Mouse (Mus musculus) MEL (cell line): Measurements from ENCODE around the gene Ube2j1. TPM values are rescaled to one million over a fixed set of nuclear protein-coding genes. Genes with fewer than 3 reads are reported as not detected.

Source experiments
- DNase-seq: peaks from one replicate; pipeline ENCODE4 v3.0.0; 2011; ENCODE audit warnings: low read depth, low spot score
- H3K27ac ChIP-seq: 2 replicates; pipeline ENCODE4 v1.5.1; 2012; ENCODE audit warnings: low read depth, mild to moderate bottlenecking, control low read depth, low read length, moderate library complexity; ENCODE audit not compliant: control insufficient read depth
- H3K27me3 ChIP-seq, 2 experiments: fragments of 150-350 bp in 1 of 2; sonication (generic) in 1 of 2; 2 replicates each; pipeline ENCODE4 v1.6.1; 2012; ENCODE audit warnings: low read length in 2 of 2, mild to moderate bottlenecking in 2 of 2, improper control_type of control experiment in 1 of 2, moderate library complexity in 1 of 2; ENCODE audit not compliant: insufficient read depth in 2 of 2, control insufficient read depth in 1 of 2
- H3K36me3 ChIP-seq, 2 experiments: 2 replicates each; pipeline ENCODE4 v1.6.1; 2012 to 2014; ENCODE audit warnings: low read length in 2 of 2, improper control_type of control experiment in 1 of 2, inconsistent platforms in 1 of 2, mild to moderate bottlenecking in 1 of 2; ENCODE audit not compliant: insufficient read depth in 2 of 2, control insufficient read depth in 1 of 2
- H3K4me1 ChIP-seq, 2 experiments: fragments of 150-350 bp in 1 of 2; sonication (generic) in 1 of 2; 2 replicates each; pipeline ENCODE4 v1.6.1; 2012; ENCODE audit warnings: low read length in 2 of 2, improper control_type of control experiment in 1 of 2, mild to moderate bottlenecking in 1 of 2; ENCODE audit not compliant: insufficient read depth in 2 of 2, control insufficient read depth in 1 of 2
- H3K4me3 ChIP-seq, 2 experiments: fragments of 150-350 bp in 1 of 2; sonication (generic) in 1 of 2; 2 replicates each; pipeline ENCODE4 v1.5.1; 2012; ENCODE audit warnings: low read depth in 2 of 2, low read length in 2 of 2, mild to moderate bottlenecking in 2 of 2, moderate library complexity in 2 of 2, control low read depth in 1 of 2, improper control_type of control experiment in 1 of 2; ENCODE audit not compliant: control insufficient read depth in 1 of 2, insufficient read depth in 1 of 2
- H3K79me2 ChIP-seq: 2 replicates; pipeline ENCODE4 v1.6.1; 2012; ENCODE audit warnings: mild to moderate bottlenecking, low read length, moderate library complexity; ENCODE audit not compliant: control insufficient read depth, poor library complexity, insufficient read depth
- H3K9ac ChIP-seq: 2 replicates; pipeline ENCODE4 v1.6.1; 2012; ENCODE audit warnings: low read depth, mild to moderate bottlenecking, control low read depth, low read length, moderate library complexity; ENCODE audit not compliant: control insufficient read depth, poor library complexity, severe bottlenecking
- H3K9me3 ChIP-seq: fragments of 150-350 bp; sonication (generic); replicated peaks from 2 replicates; pipeline ENCODE4 v1.6.1; 2012; ENCODE audit warnings: mild to moderate bottlenecking, low read length, improper control_type of control experiment, moderate library complexity; ENCODE audit not compliant: insufficient read depth
- BHLHE40 ChIP-seq: IDR thresholded peaks from 2 replicates; pipeline ENCODE4 v1.6.1; 2012; ENCODE audit warnings: low read depth, mild to moderate bottlenecking, inconsistent platforms, low read length, improper control_type of control experiment, borderline replicate concordance
- CHD2 ChIP-seq: IDR thresholded peaks from 2 replicates; pipeline ENCODE4 v1.6.1; 2011; ENCODE audit warnings: low read length, improper control_type of control experiment
- EP300 ChIP-seq, 2 experiments: IDR thresholded peaks; 2 replicates each; pipeline ENCODE4 v1.6.1; 2011; ENCODE audit warnings: improper control_type of control experiment in 2 of 2, low read length in 2 of 2, low read depth in 1 of 2, mild to moderate bottlenecking in 1 of 2
- ETS1 ChIP-seq: IDR thresholded peaks from 2 replicates; pipeline ENCODE4 v1.6.1; 2012; ENCODE audit warnings: low read depth, mild to moderate bottlenecking, inconsistent platforms, low read length, improper control_type of control experiment, moderate library complexity
- GATA1 ChIP-seq: IDR thresholded peaks from 2 replicates; pipeline ENCODE4 v1.6.1; 2011; ENCODE audit warnings: low read depth, low read length, improper control_type of control experiment
- KAT2A ChIP-seq: conservative IDR thresholded peaks from 2 replicates; pipeline ENCODE4 v1.6.1; 2012; ENCODE audit warnings: low read depth, low read length, improper control_type of control experiment, inconsistent platforms
- MAX ChIP-seq: IDR thresholded peaks from 2 replicates; pipeline ENCODE4 v1.6.1; 2011; ENCODE audit warnings: low read length, improper control_type of control experiment
- MEF2A ChIP-seq: IDR thresholded peaks from 2 replicates; pipeline ENCODE4 v1.6.1; 2014; ENCODE audit warnings: low read depth, mild to moderate bottlenecking, inconsistent platforms, low read length, improper control_type of control experiment; ENCODE audit not compliant: poor library complexity, insufficient replicate concordance, severe bottlenecking; ENCODE audit errors: extremely low read depth
- MYB ChIP-seq: IDR thresholded peaks from 2 replicates; pipeline ENCODE4 v1.6.1; 2011; ENCODE audit warnings: mild to moderate bottlenecking, low read depth, low read length, improper control_type of control experiment
- MYC ChIP-seq: IDR thresholded peaks from 2 replicates; pipeline ENCODE4 v1.6.1; 2011; ENCODE audit warnings: low read depth, mild to moderate bottlenecking, low read length, improper control_type of control experiment, moderate library complexity
- NELFE ChIP-seq: IDR thresholded peaks from 2 replicates; pipeline ENCODE4 v1.6.1; 2011; ENCODE audit warnings: low read depth, low read length, improper control_type of control experiment
- POLR2A ChIP-seq, 2 experiments: IDR thresholded peaks; 2 replicates each; pipeline ENCODE4 v1.6.1; 2011 to 2012; ENCODE audit warnings: low read length in 2 of 2, mild to moderate bottlenecking in 2 of 2, control low read depth in 1 of 2, improper control_type of control experiment in 1 of 2, low read depth in 1 of 2, moderate library complexity in 1 of 2; ENCODE audit not compliant: control insufficient read depth in 1 of 2, insufficient read depth in 1 of 2, poor library complexity in 1 of 2
- POLR2AphosphoS5 ChIP-seq: IDR thresholded peaks from 2 replicates; pipeline ENCODE4 v1.6.1; 2012; ENCODE audit warnings: low read depth, borderline replicate concordance, mild to moderate bottlenecking, inconsistent platforms, low read length, moderate library complexity, mixed read lengths
- RCOR1 ChIP-seq: IDR thresholded peaks from 2 replicates; pipeline ENCODE4 v1.6.1; 2012; ENCODE audit warnings: low read depth, mild to moderate bottlenecking, inconsistent platforms, low read length, improper control_type of control experiment
- TBP ChIP-seq: IDR thresholded peaks from 2 replicates; pipeline ENCODE4 v1.8.0; 2011; ENCODE audit warnings: low read depth, low read length, improper control_type of control experiment
- ZC3H11A ChIP-seq: IDR thresholded peaks from 2 replicates; pipeline ENCODE4 v1.6.1; 2012; ENCODE audit warnings: low read depth, mild to moderate bottlenecking, inconsistent platforms, low read length, improper control_type of control experiment
- ZKSCAN1 ChIP-seq: IDR thresholded peaks from 2 replicates; pipeline ENCODE4 v1.6.1; 2012; ENCODE audit warnings: low read depth, mild to moderate bottlenecking, inconsistent platforms, low read length, improper control_type of control experiment, moderate library complexity
- ZNF384 ChIP-seq: IDR thresholded peaks from 2 replicates; pipeline ENCODE4 v1.6.1; 2012; ENCODE audit warnings: low read depth, mild to moderate bottlenecking, inconsistent platforms, low read length, improper control_type of control experiment
- polyA plus RNA-seq, 2 experiments: library from polyadenylated mRNA; stranded (reverse) in 1 of 2; unstranded in 1 of 2; fragments of >175 nt in 1 of 2; fragments of >200 nt in 1 of 2; gene quantifications; 2 replicates each; pipeline versions ENCODE4 v1.2.1 to v1.2.4; 2012; ENCODE audit warnings: low replicate concordance in 2 of 2, low read depth in 1 of 2; ENCODE audit not compliant: insufficient read length in 2 of 2, insufficient read depth in 1 of 2, missing spikeins in 1 of 2
- total RNA-seq: library from RNA; depleted of rRNA; stranded (reverse); fragments of 300-350 nt; gene quantifications from 2 replicates; pipeline ENCODE4 v1.2.3, GENCODE M21; 2012

Gene Ube2j1
- total and polyA plus RNA-seq, 3 experiments = 32.6 to 42.9 TPM; not detected in 1

DNA sequence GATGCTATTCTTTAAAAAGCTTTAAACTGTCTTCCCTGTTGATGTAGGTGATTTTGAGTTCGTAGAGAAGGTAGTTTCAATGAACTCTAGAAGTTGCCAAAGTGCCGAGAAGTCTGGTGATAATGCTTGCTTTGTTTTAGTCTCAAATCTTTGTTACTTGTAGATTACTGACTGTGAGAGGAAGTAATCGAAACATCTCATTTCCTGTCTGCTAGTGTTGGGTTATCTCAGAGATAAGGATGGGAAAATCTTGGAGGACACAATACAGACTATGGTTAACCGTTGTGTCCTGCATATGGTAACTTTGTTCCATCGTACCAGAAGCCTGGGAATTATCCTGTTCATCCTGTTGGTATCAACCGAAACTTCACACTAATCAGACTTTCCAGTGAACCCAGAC, 2.3 kb downstream of the Ube2j1 start:
- Histone ChIP-seq H3K4me1 (peaks cover 10 to 11% of the 10 kb centered on the region in 2 experiments), H3K9me3 (no peaks in the 10 kb centered on the region), H3K27me3 (no peaks in the 10 kb centered on the region), H3K79me2 (peaks cover 28% of the 10 kb centered on the region), H3K4me3 (no peak overlapping the region)
- peak; percentile 18 for DNase-seq
- TF ChIP-seq BHLHE40 (0 out of 2 replicates have a peak, but pooled peaks have one; percentile 5), GATA1 (peak; percentile 83), TBP (no peak), EP300 (IDR thresholded peaks at IDR 0.05; ENCODE audit: low read depth in 1 of 2, low read length in 2 of 2) (peak; percentile 47 to 67; a peak in 3 of 4 replicates), RCOR1 (peak; percentile 85), ETS1 (peak; percentile 35; the same call in 1 of the 2 replicates), KAT2A (no peak)
- TF ChIP-seq, all 39 proteins: peak for 5
- Histone ChIP-seq H3K27ac (no peak overlapping the region), H3K9ac (no peak overlapping the region), H3K36me3 (peaks cover 4 to 23% of the 10 kb centered on the region in 2 experiments)

DNA sequence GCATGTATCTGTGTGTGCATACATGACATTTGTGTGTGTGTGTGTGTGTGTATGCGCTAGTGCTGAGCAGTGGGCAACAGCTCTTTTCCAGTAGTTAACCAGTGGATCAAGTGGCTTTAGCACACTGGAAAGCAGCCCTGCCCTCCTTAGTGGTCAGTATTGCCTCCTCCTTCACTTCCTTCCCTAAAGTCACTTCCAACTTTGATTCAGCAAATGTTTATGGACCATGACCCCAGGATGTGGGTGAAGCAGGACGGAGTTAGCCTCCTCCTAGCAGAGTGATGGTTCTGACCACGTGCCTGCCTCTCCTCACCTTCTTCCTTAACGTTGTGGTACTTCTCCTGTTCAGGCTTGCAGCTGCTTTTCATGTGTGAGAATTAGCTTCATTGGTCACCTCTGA, 8.6 kb downstream of the Ube2j1 start:
- Histone ChIP-seq H3K79me2 (peaks cover 8% of the 10 kb centered on the region; the same call in 1 of the 2 replicates), H3K4me3 (no peak overlapping the region), H3K9me3 (no peaks in the 10 kb centered on the region), H3K27me3 (no peaks in the 10 kb centered on the region), H3K9ac (no peak overlapping the region), H3K27ac (no peak overlapping the region), H3K36me3 (peaks cover 0 to 12% of the 10 kb centered on the region in 2 experiments; a peak in 2 of 4 replicates), H3K4me1 (no peaks in the 10 kb centered on the region)
- DNase-seq = no peak
- TF ChIP-seq ZC3H11A (no peak), ZKSCAN1 (no peak), CHD2 (no peak), POLR2AphosphoS5 (no peak), MAX (no peak), POLR2A (IDR thresholded peaks at IDR 0.05; ENCODE audit: control insufficient read depth in 1 of 2, insufficient read depth in 1 of 2, low read depth in 1 of 2, low read length in 2 of 2, poor library complexity in 1 of 2) (no peak), MEF2A (no peak), ZNF384 (no peak), MYC (no peak), MYB (no peak), NELFE (no peak)
